Mouse (Mus musculus) heart, embryonic 14.5 days (tissue): ENCODE measurements around the gene Cd244a. TPM values are rescaled to one million over a fixed set of nuclear protein-coding genes. Genes with fewer than 3 reads are reported as not detected.

ENCODE experiments used
- ATAC-seq: fragments of 200-750 bp; cut with Nextera tagmentation; 2 replicates; pipeline ENCODE4 v1.8.0; 2017; ENCODE audit warnings: low read depth, moderate TSS enrichment; ENCODE audit not compliant: insufficient number of reproducible peaks, insufficient read depth, low FRiP score
- H3K27ac ChIP-seq, 2 experiments: fragments of 200-500 bp in 1 of 2; fragments of 300-500 bp in 1 of 2; sonication (generic) in 1 of 2; replicated peaks in 1 of 2; 2 replicates each; pipeline ENCODE4 v1.5.1; 2012 to 2014; ENCODE audit warnings: low read depth in 2 of 2, low read length in 2 of 2, control low read depth in 1 of 2, mild to moderate bottlenecking in 1 of 2, mixed read lengths in 1 of 2; ENCODE audit not compliant: control insufficient read depth in 1 of 2, insufficient read depth in 1 of 2
- H3K27me3 ChIP-seq: fragments of 300-500 bp; sonication (generic); 2 replicates; pipeline ENCODE4 v1.6.1; 2014; ENCODE audit warnings: mild to moderate bottlenecking, low read length, control low read depth; ENCODE audit not compliant: control insufficient read depth, insufficient read depth
- H3K36me3 ChIP-seq: fragments of 300-500 bp; sonication (generic); 2 replicates; pipeline ENCODE4 v1.6.1; 2014; ENCODE audit warnings: mild to moderate bottlenecking, control low read depth, low read length, mixed read lengths; ENCODE audit not compliant: control insufficient read depth, insufficient read depth
- H3K4me1 ChIP-seq, 2 experiments: fragments of 200-500 bp in 1 of 2; fragments of 300-500 bp in 1 of 2; sonication (generic) in 1 of 2; 2 replicates each; pipeline ENCODE4 v1.6.1; 2012 to 2014; ENCODE audit warnings: low read length in 2 of 2, control low read depth in 1 of 2, mixed read lengths in 1 of 2; ENCODE audit not compliant: control insufficient read depth in 2 of 2, insufficient read depth in 2 of 2
- H3K4me2 ChIP-seq: fragments of 300-500 bp; sonication (generic); 2 replicates; pipeline ENCODE4 v1.6.1; 2014; ENCODE audit warnings: mild to moderate bottlenecking, low read length
- H3K4me3 ChIP-seq, 2 experiments: fragments of 200-500 bp in 1 of 2; fragments of 300-500 bp in 1 of 2; sonication (generic) in 1 of 2; 2 replicates each; pipeline ENCODE4 v1.5.1; 2012 to 2014; ENCODE audit warnings: low read length in 2 of 2, mild to moderate bottlenecking in 2 of 2, control low read depth in 1 of 2, low read depth in 1 of 2, moderate library complexity in 1 of 2; ENCODE audit not compliant: control insufficient read depth in 1 of 2, insufficient read depth in 1 of 2
- H3K9ac ChIP-seq: fragments of 300-500 bp; sonication (generic); 2 replicates; pipeline ENCODE4 v1.6.1; 2014; ENCODE audit warnings: mild to moderate bottlenecking, low read length
- H3K9me3 ChIP-seq: fragments of 300-500 bp; sonication (generic); 2 replicates; pipeline ENCODE4 v1.6.1; 2016; ENCODE audit warnings: low read length, control low read depth; ENCODE audit not compliant: control insufficient read depth
- WGBS: fragments of 180-500 bp; shearing (Covaris S2); extraction: QIAGEN DNeasy Blood & Tissue Kit; methylation state at CpG from one replicate; pipeline ENCODE4 v1.1.7; 2014; 5-methylcytosine and 5-hydroxymethylcytosine counted together
- microRNA-seq: library from miRNA; unstranded; fragments of <30 nt; microRNA quantifications from one replicate; pipeline ENCODE4, GENCODE M21; 2016
- polyA plus RNA-seq: library from polyadenylated mRNA; unstranded; fragments of >200 nt; fragmentation: Nextera tagmentation; extraction: Ambion mirVana; gene quantifications from 2 replicates; pipeline ENCODE4 v1.2.1, GENCODE M21; 2014

The Cd244a gene
- polyA plus RNA-seq, 1 experiment from 2014 or later, result not detected

DNA sequence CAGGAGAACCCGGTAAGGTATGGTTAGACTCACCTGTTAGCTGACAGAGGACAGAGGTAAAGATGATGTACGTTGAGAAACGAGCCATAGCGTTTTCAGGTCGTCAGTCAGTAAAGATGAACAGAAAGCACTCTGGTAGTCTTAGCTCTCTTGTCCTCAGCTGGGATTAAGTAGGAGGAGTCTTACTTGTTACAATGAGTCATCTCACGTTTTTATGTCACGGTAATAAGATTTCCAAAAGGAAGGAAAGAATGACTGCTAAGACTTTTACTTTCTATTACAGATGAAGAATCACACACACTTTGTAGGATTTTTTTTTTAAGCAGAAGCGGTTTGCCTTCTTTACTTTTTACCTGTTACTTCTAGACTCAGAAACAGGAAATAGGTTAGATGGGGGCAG lies 89.8 kb downstream of the Cd244a start:
- Histone ChIP-seq H3K9me3 (no peaks in the 10 kb centered on the region), H3K4me3 (no peak overlapping the region), H3K27me3 (no peaks in the 10 kb centered on the region), H3K4me2 (no peak overlapping the region), H3K4me1 (no peaks in the 10 kb centered on the region), H3K27ac (no peak overlapping the region), H3K36me3 (no peaks in the 10 kb centered on the region), H3K9ac (no peak overlapping the region)
- no peak for ATAC-seq
- 62% methylated on average over 8 of the region's 8 CpGs for WGBS

DNA sequence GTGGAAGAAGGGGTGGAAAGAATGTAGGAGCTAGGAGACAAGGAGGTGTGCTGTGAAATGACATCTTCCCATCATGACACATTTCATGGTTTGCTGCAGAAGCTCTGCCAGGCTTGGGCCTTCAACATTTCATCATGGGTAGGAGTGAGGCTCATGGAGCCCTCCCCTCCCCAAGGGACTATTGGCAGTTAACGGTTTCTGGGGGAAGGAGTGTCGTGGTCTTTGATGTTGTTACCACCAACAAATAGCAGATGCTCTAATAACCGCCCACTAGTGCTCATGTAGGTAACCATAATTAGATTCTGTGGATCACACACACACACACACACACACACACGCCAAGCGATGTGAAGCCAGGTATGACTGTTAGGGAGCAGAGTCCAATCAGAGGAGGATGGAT lies 93.7 kb downstream of the Cd244a start, which contains the start of gene Slamf7:
TSS of gene Slamf7 (minus strand) at position 302 of the 400 bp plus-strand sequence.
- Histone ChIP-seq H3K4me3 (no peak within 1 kb of the TSS), H3K9me3 (no peaks in the 10 kb centered on the region), H3K4me2 (no peak within 1 kb of the TSS), H3K4me1 (no peaks in the 10 kb centered on the region), H3K27me3 (no peaks in the 10 kb centered on the region), H3K27ac (no peak within 1 kb of the TSS), H3K36me3 (no peaks in the 10 kb centered on the region), H3K9ac (no peak within 1 kb of the TSS)
- WGBS, result 77% methylated on average over 5 of the region's 5 CpGs
- ATAC-seq, result no peak

DNA sequence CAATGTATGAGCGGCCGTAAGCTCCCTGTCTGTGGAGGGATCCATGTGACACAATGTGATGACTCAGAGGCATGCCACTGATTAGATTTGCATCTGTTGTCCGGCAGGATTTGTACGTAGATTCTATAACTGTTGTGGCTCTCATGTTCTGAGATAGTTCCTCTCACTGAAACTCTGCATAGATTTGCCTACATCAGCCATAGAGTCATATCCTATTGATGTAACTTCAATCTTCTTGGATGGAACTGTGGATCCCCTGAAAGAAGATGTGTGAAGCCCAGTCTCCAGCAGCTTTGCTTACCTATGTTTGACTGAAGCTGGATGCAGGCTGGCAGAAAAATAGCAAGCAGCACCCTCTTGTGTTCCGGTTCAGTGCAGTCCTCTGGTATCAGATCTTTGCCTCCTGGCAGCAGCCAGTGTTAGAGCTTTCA lies 99.6 kb downstream of the Cd244a start:
- no peaks in the 10 kb centered on the region for H3K36me3 ChIP-seq
- no peak overlapping the region for H3K4me2 ChIP-seq
- H3K27ac ChIP-seq, result no peak overlapping the region
- no peaks in the 10 kb centered on the region for H3K4me1 ChIP-seq
- H3K9ac ChIP-seq, result no peak overlapping the region
- no peaks in the 10 kb centered on the region for H3K9me3 ChIP-seq
- H3K4me3 ChIP-seq, result no peak overlapping the region
- no peaks in the 10 kb centered on the region for H3K27me3 ChIP-seq
- WGBS, result 38% methylated on average over 5 of the region's 5 CpGs
- no peak for ATAC-seq

Small RNA genes within 50 kb of the gene (microRNA-seq; reads per million reads assigned to microRNA genes)
- gene Mir7683, result not detected

Other genes with a start within 250 kb of the Cd244a start
- gene Dedd, start 230.0 kb upstream of the Cd244a start, polyA plus RNA-seq, result 31.4 and 42.4 TPM in 2 replicates
- gene Nit1, start 213.5 kb upstream of the Cd244a start, polyA plus RNA-seq, result 28.4 and 31.8 TPM in 2 replicates
- 34.3 and 42.2 TPM in 2 replicates for gene Pfdn2, start 213.5 kb upstream of the Cd244a start, polyA plus RNA-seq
- gene Klhdc9, start 198.4 kb upstream of the Cd244a start, polyA plus RNA-seq, result 0.63 and 1.0 TPM in 2 replicates
- gene Nectin4, start 189.1 kb upstream of the Cd244a start, polyA plus RNA-seq, result 0.12 TPM in 1 of 2 replicates, not detected in the other
- gene Arhgap30, start 170.2 kb upstream of the Cd244a start, polyA plus RNA-seq, result 0.54 and 0.62 TPM in 2 replicates
- 46.7 and 58.5 TPM in 2 replicates for gene Usf1, start 147.9 kb upstream of the Cd244a start, polyA plus RNA-seq
- gene Tstd1, start 140.3 kb upstream of the Cd244a start, polyA plus RNA-seq, result 1.5 and 2.1 TPM in 2 replicates
- 70.9 and 74.7 TPM in 2 replicates for gene F11r, start 121.7 kb upstream of the Cd244a start, polyA plus RNA-seq
- gene Alyref2, start 55.7 kb upstream of the Cd244a start, polyA plus RNA-seq, result 12.9 and 14.4 TPM in 2 replicates
- not detected in 2 replicates for gene Itln1, start 23.9 kb upstream of the Cd244a start, polyA plus RNA-seq
- gene Ly9, start 48.2 kb downstream of the Cd244a start, polyA plus RNA-seq, result 0.23 TPM in 1 of 2 replicates, not detected in the other
- gene Slamf7, start 93.8 kb downstream of the Cd244a start, polyA plus RNA-seq, result 0.22 TPM in 1 of 2 replicates, not detected in the other
- 1.7 and 3.7 TPM in 2 replicates for gene Cd48, start 122.8 kb downstream of the Cd244a start, polyA plus RNA-seq
- 0.16 and 0.19 TPM in 2 replicates for gene Slamf1, start 207.9 kb downstream of the Cd244a start, polyA plus RNA-seq